Mouse (Mus musculus): Measurements from ENCODE around the gene Crtap. TPM values are rescaled to one million over a fixed set of nuclear protein-coding genes. Genes with fewer than 3 reads are reported as not detected.
"Not testable (repeated sequence)": the region's sequence is repeated elsewhere in the genome, so short reads cannot be mapped to it uniquely, and the experiment has no call there.

Gene Crtap
- total RNA-seq, 2 experiments from 2014 or later = 30.4 to 32.4 TPM

DNA sequence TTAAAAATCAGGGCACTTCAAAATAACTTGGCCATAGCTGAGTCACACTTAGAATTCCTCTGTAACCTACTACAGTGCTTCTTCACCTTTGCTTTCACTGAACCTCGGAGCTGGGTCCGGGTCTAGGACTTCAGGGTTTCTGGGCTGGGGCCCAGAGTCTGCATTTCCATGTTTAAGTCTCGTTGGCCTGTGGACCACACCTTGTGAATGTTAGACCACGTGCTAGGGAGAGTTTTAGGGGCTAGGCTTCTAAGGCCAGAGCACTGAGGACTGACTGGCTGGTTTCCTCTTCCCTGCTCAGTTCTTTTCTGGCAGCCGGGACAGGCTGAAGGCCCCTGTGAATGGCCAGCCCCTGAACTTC lies 10.1 kb upstream of the Crtap start:
- intact Hi-C loops (cut with DNase I) = no loop called here
- DNase-seq (ENCODE audit: low spot score) = peak; percentile 14

DNA sequence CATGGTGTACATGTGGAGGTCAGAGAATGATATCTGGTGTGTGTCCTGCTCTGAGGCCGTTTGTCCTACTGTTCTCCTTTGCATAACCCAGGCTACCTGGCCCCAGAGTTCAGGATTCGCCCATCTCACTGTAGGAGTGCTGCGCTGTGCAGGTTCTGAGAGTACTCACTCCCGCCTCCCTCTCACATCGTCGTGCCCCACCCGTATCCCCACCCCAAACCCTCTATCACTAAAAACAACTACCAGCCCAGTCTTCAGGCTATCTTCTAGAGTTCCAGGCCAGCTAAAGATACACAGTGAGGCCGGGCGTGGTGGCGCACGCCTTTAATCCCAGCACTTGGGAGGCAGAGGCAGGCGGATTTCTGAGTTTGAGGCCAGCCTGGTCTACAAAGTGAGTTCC lies 9.2 kb upstream of the Crtap start:
- DNase-seq (ENCODE audit: low spot score) = no peak
- intact Hi-C loops (cut with DNase I) = no loop called here

- intact Hi-C loops (cut with DNase I) = no loop called here
These were observed 4.8 kb upstream of the Crtap start for GRCm38 (mm10) chr9:114395258-114395657.

GRCm38 (mm10) chr9:114394677-114395076 lies 4.2 kb upstream of the Crtap start:
- no peak for DNase-seq (ENCODE audit: low spot score)
- intact Hi-C loops (cut with DNase I) = no loop called here

More at GRCm38 (mm10) chr9:114395258-114395657, 4.8 kb upstream of the Crtap start:
- DNase-seq (ENCODE audit: low spot score) = no peak

GRCm38 (mm10) chr9:114394136-114394535 lies 3.7 kb upstream of the Crtap start:
- intact Hi-C loops (cut with DNase I); DNase-seq (ENCODE audit: low spot score): not testable (repeated sequence)

DNA sequence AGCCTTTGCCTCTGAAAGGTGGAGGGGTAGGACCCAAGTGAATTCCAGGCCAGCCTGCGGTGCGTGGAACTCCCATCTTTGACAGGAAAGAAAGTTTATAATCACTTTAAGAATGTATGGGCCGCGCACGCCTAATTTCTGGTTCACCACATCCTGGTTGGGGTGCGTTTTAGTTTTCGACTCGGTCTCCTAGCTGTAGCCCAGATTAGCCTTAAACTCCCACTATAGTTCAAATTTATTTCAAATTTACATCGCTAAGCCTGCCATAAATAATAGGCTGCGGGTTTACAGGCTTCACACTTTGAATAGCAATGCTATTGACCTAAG lies 237 bp upstream of the Crtap start:
- intact Hi-C loops (cut with DNase I) = no loop called here

GRCm38 (mm10) chr9:114389371-114389904 lies 1.0 kb downstream of the Crtap start:
- DNase-seq (ENCODE audit: low spot score) = no peak
- intact Hi-C loops (cut with DNase I) = no loop called here

More for the DNA sequence above, 237 bp upstream of the Crtap start:
- DNase-seq (ENCODE audit: low spot score) = no peak

DNA sequence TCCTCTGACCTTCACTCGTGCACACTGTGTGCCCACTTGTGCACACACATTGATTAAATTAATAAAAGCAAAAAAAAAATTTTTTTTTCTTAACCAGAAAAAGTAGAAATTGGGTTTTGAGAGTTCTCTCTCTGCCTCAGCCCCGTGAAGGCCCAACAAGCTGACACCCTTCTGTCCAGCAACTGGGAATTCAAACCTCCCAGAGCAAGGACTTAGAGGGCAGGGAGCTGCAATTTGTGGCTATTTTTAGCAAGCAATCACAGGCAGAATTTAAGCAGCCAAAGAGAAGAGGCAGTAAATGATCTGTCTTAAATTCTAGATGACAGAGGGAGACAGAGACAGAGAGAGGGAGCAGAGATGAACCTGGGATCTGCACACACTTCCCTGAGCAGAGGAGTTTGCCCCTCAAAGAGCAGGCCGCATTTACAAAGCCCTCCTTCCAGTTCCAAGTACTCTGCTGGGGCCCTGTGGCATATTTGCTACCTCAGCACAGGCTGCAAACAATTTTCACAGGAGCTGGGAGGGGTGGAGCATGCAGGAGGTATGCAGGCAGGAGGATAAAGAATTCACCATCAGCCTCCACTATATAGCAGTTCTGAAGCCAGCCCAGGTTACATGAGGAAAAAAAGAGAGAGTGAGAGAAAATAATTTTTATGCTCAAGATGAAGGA lies 1.6 kb downstream of the Crtap start:
- DNase-seq (ENCODE audit: low spot score) = no peak
- intact Hi-C loops (cut with DNase I) = no loop called here

- intact Hi-C loops (cut with DNase I) = no loop called here
- DNase-seq (ENCODE audit: low spot score) = no peak
These were observed 2.2 kb downstream of the Crtap start for GRCm38 (mm10) chr9:114388288-114388687.

DNA sequence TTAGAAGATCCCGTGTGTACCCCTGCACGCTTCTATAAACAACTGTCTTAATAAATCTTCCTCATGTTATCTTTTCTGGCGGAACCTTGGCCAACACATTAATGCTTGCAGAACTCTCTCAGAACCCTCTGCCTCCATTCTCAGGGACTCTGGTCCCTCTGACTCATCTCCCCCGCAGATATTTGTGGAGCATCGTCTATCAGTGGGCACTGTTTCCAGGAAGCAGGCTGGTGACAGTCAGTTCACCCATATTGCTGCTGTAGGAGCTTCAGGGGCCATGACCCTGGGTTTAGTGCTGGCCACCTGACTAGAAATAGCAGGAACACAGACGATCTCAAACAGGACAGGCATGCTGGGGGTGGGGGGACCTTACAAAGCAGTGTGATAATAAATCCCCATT lies 3.4 kb downstream of the Crtap start:
- no peak for DNase-seq (ENCODE audit: low spot score)
- intact Hi-C loops (cut with DNase I) = no loop called here

GRCm38 (mm10) chr9:114385160-114385559 lies 5.3 kb downstream of the Crtap start:
- intact Hi-C loops (cut with DNase I) = no loop called here
- DNase-seq (ENCODE audit: low spot score) = no peak

DNA sequence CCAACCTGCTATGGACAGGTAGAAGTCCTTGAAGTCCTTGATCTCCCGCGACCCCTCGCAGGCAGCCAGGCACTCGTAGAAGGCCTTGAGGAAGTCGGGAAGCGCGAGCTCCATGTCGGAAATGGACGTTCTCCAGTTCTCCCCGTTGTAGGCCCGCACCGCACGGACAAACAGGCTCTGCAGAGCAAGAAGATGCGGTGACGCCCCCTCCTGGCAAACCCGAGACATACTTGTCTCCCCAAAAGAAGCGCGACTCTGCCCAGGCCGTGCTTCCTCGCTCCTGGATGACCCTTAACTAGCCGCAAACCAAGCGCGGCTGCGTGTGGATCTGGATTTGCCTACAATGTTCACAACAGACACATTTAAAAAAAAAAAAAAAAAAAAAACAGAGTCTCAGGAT lies 5.8 kb downstream of the Crtap start:
- DNase-seq (ENCODE audit: low spot score) = no peak
- intact Hi-C loops (cut with DNase I) = loop anchor here (5.0 kb wide), 1 partner anchor 392 kb away; no protein-coding TSS in a partner anchor

DNA sequence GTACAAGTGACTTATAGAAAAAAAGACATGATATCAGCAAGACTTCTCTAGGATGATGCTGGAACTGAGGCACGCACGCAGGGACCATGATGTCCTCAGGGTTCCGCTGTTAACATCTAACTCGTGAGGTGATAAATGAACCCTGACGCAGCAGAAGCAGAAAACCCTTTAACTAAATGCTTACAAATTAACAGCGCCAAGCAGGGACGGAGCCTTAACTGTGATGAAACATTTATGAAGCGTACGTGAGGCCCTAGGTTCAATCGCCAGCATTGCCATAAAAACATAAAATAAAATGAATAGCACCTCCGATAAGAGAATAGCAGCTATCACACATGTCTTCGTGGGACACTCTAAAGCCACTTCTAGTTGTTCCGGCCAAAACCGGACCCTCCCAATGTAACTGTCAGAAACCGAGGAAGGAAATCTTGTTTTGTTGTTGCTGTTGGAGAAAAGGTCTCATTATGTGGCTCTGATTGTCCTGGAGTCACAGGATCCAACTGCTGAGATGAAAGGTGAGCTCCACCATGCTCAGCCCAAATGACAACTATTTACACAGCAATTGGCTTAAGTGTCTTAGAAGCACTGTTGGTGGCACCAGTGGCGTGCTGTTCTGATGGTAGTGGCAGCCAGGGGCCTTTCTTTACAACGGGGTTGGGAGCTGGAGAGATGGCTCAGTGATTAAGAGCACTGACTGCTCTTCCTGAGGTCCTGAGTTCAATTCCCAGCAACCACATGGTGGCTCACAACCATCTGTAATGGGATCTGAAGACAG lies 7.4 kb downstream of the Crtap start:
- no peak for DNase-seq (ENCODE audit: low spot score)
- intact Hi-C loops (cut with DNase I) = loop anchor here (5.0 kb wide), 1 partner anchor 391 kb away; no protein-coding TSS in a partner anchor

- no peak for DNase-seq (ENCODE audit: low spot score)
- intact Hi-C loops (cut with DNase I) = loop anchor here (2.0 to 5.0 kb wide), 2 partner anchors 62 to 389 kb away; no protein-coding TSS in a partner anchor
These were observed 9.4 kb downstream of the Crtap start for GRCm38 (mm10) chr9:114380881-114381733.

DNA sequence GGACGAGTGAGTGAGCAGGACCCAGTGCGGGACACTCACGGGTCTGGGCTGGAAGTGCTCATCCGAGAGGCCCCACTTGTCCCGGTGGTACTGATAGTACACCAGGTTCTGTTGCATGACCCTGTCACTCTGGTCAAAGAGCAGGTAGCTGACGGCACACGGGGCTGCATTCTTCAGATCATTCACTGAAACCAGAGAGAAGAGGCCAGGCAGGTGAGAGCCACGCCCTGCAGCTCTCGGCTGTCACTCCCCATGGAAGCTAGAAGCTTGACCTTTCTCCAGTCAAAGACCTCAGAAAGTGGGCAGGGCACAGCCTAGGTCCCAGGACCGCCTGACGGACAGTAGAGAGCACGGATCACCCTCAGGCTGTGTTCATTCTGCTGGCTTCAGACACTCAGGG lies 10.6 kb downstream of the Crtap start:
- intact Hi-C loops (cut with DNase I) = loop anchor here (2.0 to 5.0 kb wide), 2 partner anchors 61 to 388 kb away; no protein-coding TSS in a partner anchor
- no peak for DNase-seq (ENCODE audit: low spot score)

DNA sequence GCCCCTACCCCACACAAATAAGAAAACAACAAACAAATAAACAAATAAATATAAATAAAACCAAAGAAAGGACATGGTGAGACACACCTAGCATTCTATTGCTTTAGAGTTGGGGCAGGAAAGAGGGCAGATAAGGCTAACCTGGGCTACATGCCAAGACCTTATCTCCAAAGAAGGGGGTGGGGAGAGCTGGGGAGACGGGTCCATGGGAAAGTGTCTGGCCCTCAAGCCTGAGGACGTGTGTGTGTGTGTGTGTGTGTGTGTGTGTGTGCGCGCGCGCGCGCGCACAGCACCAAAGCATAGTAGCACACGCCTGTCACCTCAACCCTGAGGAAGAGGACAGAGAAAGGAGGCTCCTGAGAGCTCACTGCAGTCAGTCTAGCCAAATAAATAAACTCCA lies 13.3 kb downstream of the Crtap start:
- no peak for DNase-seq (ENCODE audit: low spot score)
- intact Hi-C loops (cut with DNase I) = no loop called here

DNA sequence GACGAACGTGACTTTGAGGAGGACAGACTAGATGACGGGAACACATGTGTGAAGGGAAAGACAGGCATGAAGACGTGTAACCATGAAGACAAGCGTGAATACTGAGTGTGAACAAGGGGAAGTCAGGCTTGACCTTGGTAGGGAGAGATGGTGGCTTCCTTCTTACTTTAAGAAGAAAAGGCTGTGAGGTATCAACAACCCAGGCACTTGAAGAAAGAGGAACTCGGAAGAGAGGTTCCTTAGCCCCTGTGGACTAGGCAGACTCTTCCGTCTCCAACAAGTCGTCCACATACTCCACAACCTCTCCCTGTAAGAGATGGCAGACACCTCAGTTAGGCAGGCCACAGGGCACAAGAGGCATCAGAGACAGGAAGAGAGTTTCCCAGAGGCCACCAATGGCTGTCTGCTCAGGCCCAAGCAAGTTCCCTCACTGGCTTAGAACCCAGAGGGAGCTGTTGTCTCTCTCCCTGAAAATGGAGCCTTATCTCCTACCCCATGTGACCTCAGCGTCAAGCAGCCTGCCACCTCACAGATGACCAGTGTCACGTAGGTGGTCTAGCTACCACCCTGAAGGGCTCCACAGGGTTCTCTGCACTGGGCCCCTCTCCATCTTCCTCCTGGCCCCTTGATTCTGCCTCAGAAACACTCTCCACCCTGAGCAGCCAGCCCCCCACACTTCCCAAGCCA lies 15.1 kb downstream of the Crtap start:
- intact Hi-C loops (cut with DNase I) = no loop called here
- DNase-seq (ENCODE audit: low spot score) = no peak

DNA sequence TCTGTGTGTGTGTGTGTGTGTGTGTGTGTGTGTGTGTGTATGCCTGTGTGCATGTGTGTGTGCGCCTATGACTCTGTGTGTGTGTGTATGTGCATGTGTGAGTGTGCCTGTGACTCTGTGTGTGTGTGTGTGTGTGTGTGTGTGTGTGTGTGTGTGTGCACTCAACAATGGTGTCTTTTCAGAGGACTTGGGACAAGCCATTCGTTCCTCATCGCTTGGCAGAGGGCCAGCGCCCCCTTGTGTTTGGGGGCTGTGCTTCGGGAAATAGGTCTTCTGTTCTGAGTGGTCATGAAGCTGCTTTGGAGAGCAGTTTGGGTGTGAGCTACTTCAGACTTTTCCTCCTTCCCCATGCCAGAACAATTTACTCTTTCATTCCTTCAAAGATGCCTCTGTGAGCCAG lies 18.8 kb downstream of the Crtap start:
- DNase-seq (ENCODE audit: low spot score); intact Hi-C loops (cut with DNase I): not testable (repeated sequence)

DNA sequence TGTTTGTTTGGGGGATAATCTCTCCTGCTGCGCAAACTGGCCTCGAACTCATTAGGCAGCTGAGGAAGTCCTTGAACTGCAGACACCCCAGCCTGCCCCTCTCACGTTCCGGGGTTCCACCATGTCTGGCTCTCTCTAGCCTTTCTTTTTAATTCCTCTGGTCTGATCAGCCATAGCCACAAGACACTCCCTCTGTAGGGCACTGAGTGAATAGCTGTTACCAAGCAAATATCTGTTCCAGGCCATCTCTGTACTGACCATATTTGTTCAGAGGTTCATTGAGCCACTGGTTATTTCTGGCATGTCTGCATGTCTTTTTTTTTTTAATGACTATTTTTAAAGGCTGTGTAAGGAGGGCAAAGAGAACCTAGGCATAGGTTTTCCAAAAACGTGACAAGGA lies 21.1 kb downstream of the Crtap start:
- DNase-seq (ENCODE audit: low spot score) = not testable (repeated sequence)

GRCm38 (mm10) chr9:114368471-114368858 lies 22.0 kb downstream of the Crtap start:
- no peak for DNase-seq (ENCODE audit: low spot score)
- intact Hi-C loops (cut with DNase I) = no loop called here

More for the DNA sequence above, 21.1 kb downstream of the Crtap start:
- intact Hi-C loops (cut with DNase I) = not testable (repeated sequence)
